Mouse (Mus musculus) hindbrain, embryonic 14.5 days (tissue): ENCODE measurements around the gene Rnf220. TPM values are rescaled to one million over a fixed set of nuclear protein-coding genes. Genes with fewer than 3 reads are reported as not detected.

Source experiments
- ATAC-seq: fragments of 200-750 bp; cut with Nextera tagmentation; 2 replicates; pipeline ENCODE4 v1.8.0; 2017; ENCODE audit warnings: moderate number of reproducible peaks, mild to moderate bottlenecking, moderate TSS enrichment, moderate library complexity; ENCODE audit not compliant: low FRiP score
- DNase-seq: peaks from one replicate; pipeline ENCODE4 v3.0.0-alpha.2; 2015; ENCODE audit warnings: low spot score
- H3K27ac ChIP-seq: fragments of 300-500 bp; sonication (generic); 2 replicates; pipeline ENCODE4 v1.5.1; 2014; ENCODE audit warnings: mild to moderate bottlenecking, moderate library complexity
- H3K27me3 ChIP-seq: fragments of 300-500 bp; sonication (generic); 2 replicates; pipeline ENCODE4 v1.6.1; 2014; ENCODE audit warnings: mild to moderate bottlenecking, low read length, mixed read lengths; ENCODE audit not compliant: control insufficient read depth, insufficient read depth
- H3K36me3 ChIP-seq: fragments of 300-500 bp; sonication (generic); replicated peaks from 2 replicates; pipeline ENCODE4 v1.6.1; 2014; ENCODE audit not compliant: control insufficient read depth, insufficient read depth
- H3K4me1 ChIP-seq: fragments of 300-500 bp; sonication (generic); replicated peaks from 2 replicates; pipeline ENCODE4 v1.6.1; 2014; ENCODE audit warnings: antibody characterized with exemption, low read length, mixed read lengths; ENCODE audit not compliant: control insufficient read depth, insufficient read depth
- H3K4me2 ChIP-seq: fragments of 300-500 bp; sonication (generic); replicated peaks from 2 replicates; pipeline ENCODE4 v1.6.1; 2014; ENCODE audit warnings: mild to moderate bottlenecking, moderate library complexity
- H3K4me3 ChIP-seq: fragments of 300-500 bp; sonication (generic); replicated peaks from 2 replicates; pipeline ENCODE4 v1.5.1; 2014; ENCODE audit warnings: mild to moderate bottlenecking, low read length
- H3K9ac ChIP-seq: fragments of 300-500 bp; sonication (generic); 2 replicates; pipeline ENCODE4 v1.6.1; 2014
- H3K9me3 ChIP-seq: fragments of 300-500 bp; sonication (generic); 2 replicates; pipeline ENCODE4 v1.6.1; 2016; ENCODE audit warnings: low read length; ENCODE audit not compliant: control insufficient read depth
- WGBS: fragments of 180-500 bp; shearing (Covaris S2); extraction: QIAGEN DNeasy Blood & Tissue Kit; methylation state at CpG from one replicate; pipeline ENCODE4 v1.1.7; 2014; 5-methylcytosine and 5-hydroxymethylcytosine counted together
- polyA plus RNA-seq: library from polyadenylated mRNA; unstranded; fragments of >200 nt; fragmentation: Nextera tagmentation; extraction: Ambion mirVana; gene quantifications from 2 replicates; pipeline ENCODE4 v1.2.1, GENCODE M21; 2014

The Rnf220 gene
- polyA plus RNA-seq, 1 experiment from 2014 or later = 94.0 TPM

- DNase-seq = no peak
- WGBS = 49% methylated on average over 10 of the region's 10 CpGs
These were observed 266.5 kb downstream of the Rnf220 start for GRCm38 (mm10) chr4:117230331-117230730.

GRCm38 (mm10) chr4:117229590-117229989 is 267.3 kb downstream of the Rnf220 start:
- ATAC-seq = no peak

More at GRCm38 (mm10) chr4:117230331-117230730, 266.5 kb downstream of the Rnf220 start:
- H3K4me2 ChIP-seq = no peak overlapping the region
- no peak overlapping the region for H3K4me3 ChIP-seq
- no peaks in the 10 kb centered on the region for H3K9me3 ChIP-seq
- H3K27ac ChIP-seq = no peak overlapping the region
- no peak for ATAC-seq
- no peak overlapping the region for H3K9ac ChIP-seq
- H3K36me3 ChIP-seq = no peaks in the 10 kb centered on the region
- H3K27me3 ChIP-seq = no peaks in the 10 kb centered on the region
- H3K4me1 ChIP-seq = no peaks in the 10 kb centered on the region

GRCm38 (mm10) chr4:117225250-117225649 is 271.6 kb downstream of the Rnf220 start:
- H3K4me3 ChIP-seq = no peak overlapping the region
- H3K4me1 ChIP-seq = no peaks in the 10 kb centered on the region
- no peak overlapping the region for H3K4me2 ChIP-seq
- H3K9ac ChIP-seq = no peak overlapping the region
- H3K36me3 ChIP-seq = no peaks in the 10 kb centered on the region
- DNase-seq (no peak), ATAC-seq (no peak)
- no peaks in the 10 kb centered on the region for H3K9me3 ChIP-seq
- H3K27ac ChIP-seq = no peak overlapping the region
- H3K27me3 ChIP-seq = no peaks in the 10 kb centered on the region

More at GRCm38 (mm10) chr4:117229590-117229989, 267.3 kb downstream of the Rnf220 start:
- Histone ChIP-seq H3K27me3 (no peaks in the 10 kb centered on the region), H3K36me3 (no peaks in the 10 kb centered on the region), H3K4me3 (no peak overlapping the region), H3K9me3 (no peaks in the 10 kb centered on the region), H3K9ac (no peak overlapping the region), H3K4me2 (no peak overlapping the region), H3K27ac (no peak overlapping the region), H3K4me1 (no peaks in the 10 kb centered on the region)
- 74% methylated on average over 15 of the region's 15 CpGs for WGBS
- no peak for DNase-seq

- WGBS = 80% methylated on average over 8 of the region's 8 CpGs
- no peak overlapping the region for H3K4me3 ChIP-seq
These were observed 272.7 kb downstream of the Rnf220 start for GRCm38 (mm10) chr4:117224122-117224521.

GRCm38 (mm10) chr4:117223001-117223400 is 273.9 kb downstream of the Rnf220 start:
- H3K9me3 ChIP-seq = no peaks in the 10 kb centered on the region
- WGBS = 33% methylated on average over 5 of the region's 5 CpGs

More at GRCm38 (mm10) chr4:117224122-117224521, 272.7 kb downstream of the Rnf220 start:
- H3K4me1 ChIP-seq = no peaks in the 10 kb centered on the region
- no peak overlapping the region for H3K9ac ChIP-seq
- H3K9me3 ChIP-seq = no peaks in the 10 kb centered on the region
- DNase-seq (no peak), ATAC-seq (no peak)
- H3K27me3 ChIP-seq = no peaks in the 10 kb centered on the region
- H3K4me2 ChIP-seq = no peak overlapping the region
- no peaks in the 10 kb centered on the region for H3K36me3 ChIP-seq
- H3K27ac ChIP-seq = no peak overlapping the region

GRCm38 (mm10) chr4:117221836-117222235 is 275.0 kb downstream of the Rnf220 start:
- Histone ChIP-seq H3K4me1 (no peaks in the 10 kb centered on the region), H3K4me2 (no peak overlapping the region), H3K27me3 (no peaks in the 10 kb centered on the region), H3K27ac (no peak overlapping the region), H3K36me3 (no peaks in the 10 kb centered on the region), H3K9me3 (no peaks in the 10 kb centered on the region), H3K9ac (no peak overlapping the region), H3K4me3 (no peak overlapping the region)
- DNase-seq (no peak), ATAC-seq (no peak)
- WGBS = 82% methylated on average over 9 of the region's 9 CpGs

More at GRCm38 (mm10) chr4:117223001-117223400, 273.9 kb downstream of the Rnf220 start:
- Histone ChIP-seq H3K27ac (no peak overlapping the region), H3K9ac (no peak overlapping the region), H3K4me3 (no peak overlapping the region), H3K4me1 (no peaks in the 10 kb centered on the region), H3K27me3 (no peaks in the 10 kb centered on the region), H3K4me2 (no peak overlapping the region), H3K36me3 (no peaks in the 10 kb centered on the region)
- ATAC-seq (no peak), DNase-seq (no peak)

Other genes starting within 250 kb of the Rnf220 start
- 10.0 and 11.6 TPM in 2 replicates for gene Tmem53, start 245.1 kb downstream of the Rnf220 start, polyA plus RNA-seq
- 1.2 and 1.3 TPM in 2 replicates for gene Armh1, start 244.9 kb downstream of the Rnf220 start, polyA plus RNA-seq
- gene Eri3, start 53.3 kb upstream of the Rnf220 start, polyA plus RNA-seq = 262 and 267 TPM in 2 replicates
- gene Dmap1, start 185.2 kb upstream of the Rnf220 start, polyA plus RNA-seq = 82.0 and 85.4 TPM in 2 replicates
- not detected in 2 replicates for gene Gm12845, start 227.4 kb upstream of the Rnf220 start, polyA plus RNA-seq